Mouse (Mus musculus) midbrain, embryonic 13.5 days (tissue): ENCODE measurements around the gene 1700022I11Rik. TPM values are rescaled to one million over a fixed set of nuclear protein-coding genes. Genes with fewer than 3 reads are reported as not detected.

ENCODE experiments used
- ATAC-seq: fragments of 200-750 bp; cut with Nextera tagmentation; 2 replicates; pipeline ENCODE4 v1.8.0; 2017; ENCODE audit warnings: mild to moderate bottlenecking, moderate TSS enrichment, moderate library complexity
- H3K27ac ChIP-seq: fragments of 300-500 bp; sonication (generic); 2 replicates; pipeline ENCODE4 v1.5.1; 2015; ENCODE audit warnings: inconsistent platforms, mild to moderate bottlenecking, moderate library complexity
- H3K27me3 ChIP-seq: fragments of 300-500 bp; sonication (generic); 2 replicates; pipeline ENCODE4 v1.6.1; 2015; ENCODE audit warnings: mild to moderate bottlenecking, inconsistent platforms
- H3K36me3 ChIP-seq: fragments of 300-500 bp; sonication (generic); 2 replicates; pipeline ENCODE4 v1.6.1; 2015; ENCODE audit warnings: mild to moderate bottlenecking, inconsistent platforms
- H3K4me1 ChIP-seq: fragments of 300-500 bp; sonication (generic); replicated peaks from 2 replicates; pipeline ENCODE4 v1.6.1; 2015; ENCODE audit warnings: inconsistent platforms
- H3K4me2 ChIP-seq: fragments of 300-500 bp; sonication (generic); replicated peaks from 2 replicates; pipeline ENCODE4 v1.6.1; 2015; ENCODE audit warnings: moderate library complexity, mild to moderate bottlenecking, inconsistent platforms
- H3K4me3 ChIP-seq: fragments of 300-500 bp; sonication (generic); replicated peaks from 2 replicates; pipeline ENCODE4 v1.5.1; 2015; ENCODE audit warnings: mild to moderate bottlenecking, inconsistent platforms
- H3K9ac ChIP-seq: fragments of 300-500 bp; sonication (generic); replicated peaks from 2 replicates; pipeline ENCODE4 v1.6.1; 2015; ENCODE audit warnings: mild to moderate bottlenecking, inconsistent platforms
- H3K9me3 ChIP-seq: fragments of 300-500 bp; sonication (generic); 2 replicates; pipeline ENCODE4 v1.6.1; 2016; ENCODE audit warnings: mild to moderate bottlenecking, inconsistent platforms
- WGBS: fragments of 180-500 bp; shearing (Covaris S2); methylation state at CpG from one replicate; pipeline ENCODE4 v1.1.7; 2015; 5-methylcytosine and 5-hydroxymethylcytosine counted together
- polyA plus RNA-seq: library from polyadenylated mRNA; unstranded; fragments of >200 nt; fragmentation: Nextera tagmentation; extraction: Ambion mirVana; gene quantifications from 2 replicates; pipeline ENCODE4 v1.2.1, GENCODE M21; 2015

1700022I11Rik gene
- polyA plus RNA-seq, 1 experiment from 2014 or later = 0.50 TPM

DNA sequence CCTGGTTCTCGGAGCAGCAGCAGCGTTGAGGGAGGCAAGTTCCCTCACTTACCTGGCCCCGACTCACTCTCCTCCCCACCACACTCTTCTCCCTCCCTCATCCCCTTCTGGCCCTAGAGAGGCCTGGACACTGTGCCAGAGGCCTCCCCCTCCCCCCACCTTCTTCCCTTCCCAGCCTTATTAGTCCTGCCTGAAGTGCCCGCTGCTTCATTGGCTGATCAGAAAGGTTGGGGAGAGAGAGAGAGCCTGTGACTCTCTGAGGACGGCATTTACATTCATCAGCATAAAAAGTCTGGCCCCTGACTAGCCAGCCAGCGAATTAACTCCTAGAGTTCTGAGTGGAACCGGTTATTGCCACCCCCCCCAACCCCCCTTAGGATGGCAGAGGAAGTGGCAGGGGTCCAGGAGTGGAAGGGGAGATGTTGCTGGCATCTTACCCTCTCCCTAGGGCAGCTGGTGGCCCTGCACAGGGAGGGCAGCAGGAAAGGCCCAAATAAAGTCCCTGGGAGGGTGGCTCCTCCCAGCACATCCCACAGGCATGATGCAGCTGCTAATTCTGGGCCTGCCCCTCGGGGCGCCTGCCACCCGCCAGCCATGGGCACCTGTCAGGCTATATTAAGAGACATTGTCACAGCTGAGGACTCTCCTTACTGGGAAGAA lies 15.8 kb upstream of the 1700022I11Rik start:
- H3K9ac ChIP-seq = peak overlapping the region; percentile 98
- peaks cover 44% of the 10 kb centered on the region for H3K36me3 ChIP-seq
- H3K27me3 ChIP-seq = no peaks in the 10 kb centered on the region
- WGBS = 7% methylated on average over 10 of the region's 10 CpGs
- peak overlapping the region; percentile 79 for H3K4me3 ChIP-seq
- peak overlapping the region; percentile 98 for H3K27ac ChIP-seq
- peak overlapping the region; percentile 98 for H3K4me2 ChIP-seq
- H3K9me3 ChIP-seq = no peaks in the 10 kb centered on the region
- peak; percentile 17; the same call in 1 of the 2 replicates for ATAC-seq
- H3K4me1 ChIP-seq = peaks cover 59% of the 10 kb centered on the region

DNA sequence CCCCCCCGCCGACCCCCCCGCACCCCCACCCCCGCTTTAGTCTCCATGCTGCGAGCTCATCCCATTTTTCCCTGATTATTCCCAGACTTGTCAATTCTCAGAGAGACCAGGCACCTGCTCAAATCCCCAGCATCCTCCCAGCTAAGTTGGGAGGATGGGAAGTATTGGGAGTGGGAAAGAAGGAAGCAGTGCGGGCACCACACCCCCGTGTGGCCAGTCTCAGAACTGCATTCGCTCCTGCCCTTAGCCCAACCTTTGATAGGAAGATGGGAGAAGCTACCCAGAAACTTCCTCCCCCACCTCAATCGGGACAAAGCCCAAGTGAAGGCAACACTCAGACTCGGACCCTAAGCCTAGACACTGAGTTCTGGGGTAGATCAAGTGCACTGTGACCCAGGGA lies 15.1 kb upstream of the 1700022I11Rik start:
- Histone ChIP-seq H3K4me3 (peak overlapping the region; percentile 79), H3K36me3 (peaks cover 51% of the 10 kb centered on the region), H3K9ac (peak overlapping the region; percentile 98), H3K9me3 (no peaks in the 10 kb centered on the region), H3K4me1 (peaks cover 52% of the 10 kb centered on the region), H3K27ac (peak overlapping the region; percentile 98), H3K27me3 (no peaks in the 10 kb centered on the region), H3K4me2 (peak overlapping the region; percentile 98)
- 3% methylated on average over 10 of the region's 10 CpGs for WGBS
- no peak for ATAC-seq

DNA sequence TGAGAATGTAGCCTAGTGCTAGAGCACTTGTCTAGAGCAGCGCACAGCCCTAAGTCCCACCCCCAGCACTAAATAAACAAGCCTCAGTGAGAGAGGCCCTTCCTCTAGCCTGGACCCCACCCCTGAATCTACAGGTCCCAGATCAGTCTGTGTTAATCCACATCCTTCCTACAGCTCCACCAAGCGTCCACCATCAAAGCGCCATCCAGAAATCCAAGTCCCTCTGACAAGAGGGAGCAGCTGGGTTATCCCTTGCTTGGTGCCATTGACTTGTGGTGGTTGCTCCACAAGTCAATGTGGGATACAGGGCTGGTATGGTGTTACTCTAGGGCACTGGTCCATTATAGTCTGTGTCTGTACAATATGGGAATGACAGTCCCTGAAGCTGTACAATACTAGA lies 14.2 kb upstream of the 1700022I11Rik start:
- peaks cover 55% of the 10 kb centered on the region for H3K36me3 ChIP-seq
- no peaks in the 10 kb centered on the region for H3K27me3 ChIP-seq
- H3K9ac ChIP-seq = no peak overlapping the region; the same call in 1 of the 2 replicates
- no peaks in the 10 kb centered on the region for H3K9me3 ChIP-seq
- H3K4me3 ChIP-seq = no peak overlapping the region
- H3K27ac ChIP-seq = no peak overlapping the region
- no peak overlapping the region for H3K4me2 ChIP-seq
- 82% methylated on average over 3 of the region's 3 CpGs for WGBS
- ATAC-seq = no peak
- H3K4me1 ChIP-seq = peaks cover 51% of the 10 kb centered on the region

DNA sequence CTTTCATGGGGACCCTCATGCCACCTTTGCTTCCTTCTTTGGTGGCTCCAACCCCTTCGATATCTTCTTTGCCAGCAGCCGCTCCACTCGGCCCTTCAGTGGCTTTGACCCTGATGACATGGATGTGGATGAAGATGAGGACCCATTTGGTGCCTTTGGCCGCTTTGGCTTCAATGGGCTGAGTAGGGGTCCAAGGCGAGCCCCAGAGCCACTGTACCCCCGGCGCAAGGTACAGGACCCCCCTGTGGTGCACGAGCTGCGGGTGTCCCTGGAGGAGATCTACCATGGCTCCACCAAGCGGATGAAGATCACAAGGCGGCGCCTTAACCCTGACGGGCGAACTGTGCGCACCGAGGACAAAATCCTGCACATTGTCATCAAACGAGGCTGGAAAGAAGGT lies 12.8 kb upstream of the 1700022I11Rik start:
- WGBS = 94% methylated on average over 17 of the region's 17 CpGs
- ATAC-seq = no peak

DNA sequence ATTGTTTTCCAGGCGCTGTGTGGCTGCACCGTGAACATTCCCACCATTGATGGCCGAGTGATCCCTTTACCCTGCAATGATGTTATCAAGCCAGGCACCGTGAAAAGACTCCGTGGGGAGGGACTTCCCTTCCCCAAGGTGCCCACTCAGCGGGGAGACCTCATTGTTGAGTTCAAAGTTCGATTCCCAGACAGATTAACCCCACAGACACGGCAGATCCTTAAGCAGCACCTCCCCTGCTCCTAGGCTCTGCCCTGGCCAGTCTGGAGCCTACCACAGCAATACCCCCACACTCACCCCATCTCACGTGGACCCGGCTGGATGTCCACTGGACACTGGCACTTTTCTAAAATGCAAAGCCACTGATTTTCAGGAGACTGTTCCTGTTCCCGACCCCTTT lies 12.1 kb upstream of the 1700022I11Rik start:
- WGBS = 69% methylated on average over 11 of the region's 11 CpGs
- Histone ChIP-seq H3K36me3 (peaks cover 55% of the 10 kb centered on the region), H3K4me3 (no peak overlapping the region)

More for the DNA sequence above, 12.8 kb upstream of the 1700022I11Rik start:
- H3K36me3 ChIP-seq = peaks cover 55% of the 10 kb centered on the region
- no peaks in the 10 kb centered on the region for H3K9me3 ChIP-seq
- H3K9ac ChIP-seq = no peak overlapping the region
- no peak overlapping the region for H3K4me3 ChIP-seq
- H3K4me2 ChIP-seq = no peak overlapping the region
- H3K27ac ChIP-seq = no peak overlapping the region
- peaks cover 38% of the 10 kb centered on the region for H3K4me1 ChIP-seq
- H3K27me3 ChIP-seq = no peaks in the 10 kb centered on the region

DNA sequence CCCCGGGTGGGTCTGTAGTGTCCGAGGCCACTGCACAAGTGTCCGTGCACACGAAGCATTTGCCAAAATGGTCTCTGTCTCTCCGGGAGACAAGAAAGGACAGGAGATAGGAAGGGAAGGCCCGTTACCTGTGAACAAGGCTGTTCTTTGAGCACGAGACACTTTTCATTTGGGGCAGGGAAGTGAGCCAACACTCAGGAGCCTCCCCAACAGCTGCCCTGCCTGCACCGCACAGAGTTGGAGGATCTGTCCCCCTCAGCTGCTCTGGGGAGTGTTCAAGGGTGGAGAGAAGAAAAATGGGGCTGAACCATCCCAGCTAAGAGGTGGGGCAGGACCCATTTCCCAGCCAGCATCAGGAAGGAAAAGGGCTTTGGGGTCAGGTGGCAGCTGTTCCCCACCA lies 11.4 kb upstream of the 1700022I11Rik start:
- no peaks in the 10 kb centered on the region for H3K27me3 ChIP-seq
- ATAC-seq = no peak
- no peak overlapping the region for H3K9ac ChIP-seq
- H3K9me3 ChIP-seq = no peaks in the 10 kb centered on the region
- no peak overlapping the region for H3K4me3 ChIP-seq
- peaks cover 50% of the 10 kb centered on the region for H3K36me3 ChIP-seq
- H3K27ac ChIP-seq = no peak overlapping the region
- 89% methylated on average over 8 of the region's 8 CpGs for WGBS
- H3K4me2 ChIP-seq = no peak overlapping the region
- peaks cover 24% of the 10 kb centered on the region for H3K4me1 ChIP-seq

More for the DNA sequence above, 12.1 kb upstream of the 1700022I11Rik start:
- no peak for ATAC-seq
- Histone ChIP-seq H3K27me3 (no peaks in the 10 kb centered on the region), H3K4me1 (peaks cover 31% of the 10 kb centered on the region), H3K27ac (no peak overlapping the region), H3K9me3 (no peaks in the 10 kb centered on the region), H3K4me2 (no peak overlapping the region), H3K9ac (no peak overlapping the region)

DNA sequence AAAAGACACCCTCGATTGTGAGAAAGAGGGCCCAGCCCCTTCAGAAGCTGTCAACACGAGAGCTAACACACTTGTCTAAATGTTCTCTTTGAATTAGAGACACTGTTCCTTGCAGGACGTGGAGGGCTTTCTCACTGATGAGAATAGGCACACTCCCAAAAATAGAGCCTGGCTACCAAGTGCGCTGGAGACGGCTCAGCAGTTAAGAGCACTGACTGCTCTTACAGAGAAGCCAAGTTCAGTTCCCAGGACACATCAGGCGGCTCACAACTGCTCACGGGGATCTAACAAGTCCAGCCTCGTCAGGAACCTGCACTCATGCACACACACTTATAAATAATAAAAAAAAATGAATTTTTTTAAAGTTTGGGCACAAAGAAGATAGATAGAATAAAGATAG lies 10.5 kb upstream of the 1700022I11Rik start:
- Histone ChIP-seq H3K4me2 (no peak overlapping the region), H3K9me3 (no peaks in the 10 kb centered on the region), H3K27ac (no peak overlapping the region), H3K4me1 (peaks cover 14% of the 10 kb centered on the region), H3K27me3 (no peaks in the 10 kb centered on the region), H3K4me3 (no peak overlapping the region), H3K9ac (no peak overlapping the region), H3K36me3 (peaks cover 48% of the 10 kb centered on the region)
- no peak for ATAC-seq
- WGBS = 74% methylated on average over 8 of the region's 8 CpGs

DNA sequence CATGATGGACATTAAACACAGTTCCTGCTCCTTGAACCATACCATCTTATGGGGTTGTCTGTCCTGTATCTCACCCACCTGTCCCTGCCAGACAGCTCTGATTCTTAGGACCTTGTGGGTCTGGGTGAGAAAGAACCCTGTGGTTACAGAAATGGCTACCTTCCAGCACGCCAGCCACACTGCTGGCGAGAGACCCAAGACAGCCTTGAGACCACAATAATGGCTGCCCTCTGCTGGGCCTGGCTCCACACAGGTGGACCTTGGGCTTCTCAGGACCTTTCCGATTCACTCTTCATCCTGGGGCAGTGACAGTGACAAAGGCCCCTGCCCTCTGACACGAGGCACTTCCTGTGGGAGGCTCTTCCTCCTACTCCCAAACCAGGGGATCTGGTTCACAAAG lies 10.0 kb upstream of the 1700022I11Rik start:
- Histone ChIP-seq H3K4me1 (peaks cover 10% of the 10 kb centered on the region), H3K9me3 (no peaks in the 10 kb centered on the region), H3K9ac (no peak overlapping the region), H3K27ac (no peak overlapping the region), H3K36me3 (peaks cover 48% of the 10 kb centered on the region), H3K4me2 (no peak overlapping the region), H3K27me3 (no peaks in the 10 kb centered on the region), H3K4me3 (no peak overlapping the region)
- WGBS = 70% methylated on average over 4 of the region's 4 CpGs
- no peak for ATAC-seq

DNA sequence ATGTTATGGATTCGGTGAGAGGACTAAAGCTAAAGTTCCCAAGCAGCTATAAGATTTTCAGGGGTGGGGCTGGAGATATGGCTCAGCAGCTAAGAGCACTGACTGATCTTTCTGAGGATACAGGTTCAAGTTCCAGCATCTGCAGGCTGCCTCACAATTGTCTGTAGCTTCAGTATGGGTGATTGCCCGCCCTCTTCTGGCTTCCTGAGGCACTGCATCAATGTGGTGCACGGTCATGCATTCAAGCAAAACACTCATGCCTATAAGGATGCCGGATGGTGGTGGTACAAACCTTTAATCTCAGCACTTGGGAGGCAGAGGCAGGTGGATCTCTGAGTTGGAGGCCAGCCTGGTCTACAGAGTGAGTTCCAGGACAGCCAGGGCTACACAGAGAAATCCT lies 7.8 kb upstream of the 1700022I11Rik start:
- no peaks in the 10 kb centered on the region for H3K27me3 ChIP-seq
- no peak overlapping the region for H3K4me3 ChIP-seq
- H3K4me2 ChIP-seq = no peak overlapping the region
- peaks cover 7% of the 10 kb centered on the region; the same call in 1 of the 2 replicates for H3K4me1 ChIP-seq
- ATAC-seq = no peak
- 29% methylated on average over 4 of the region's 4 CpGs for WGBS
- peaks cover 29% of the 10 kb centered on the region for H3K36me3 ChIP-seq
- no peak overlapping the region for H3K9ac ChIP-seq
- no peak overlapping the region for H3K27ac ChIP-seq
- H3K9me3 ChIP-seq = no peaks in the 10 kb centered on the region

DNA sequence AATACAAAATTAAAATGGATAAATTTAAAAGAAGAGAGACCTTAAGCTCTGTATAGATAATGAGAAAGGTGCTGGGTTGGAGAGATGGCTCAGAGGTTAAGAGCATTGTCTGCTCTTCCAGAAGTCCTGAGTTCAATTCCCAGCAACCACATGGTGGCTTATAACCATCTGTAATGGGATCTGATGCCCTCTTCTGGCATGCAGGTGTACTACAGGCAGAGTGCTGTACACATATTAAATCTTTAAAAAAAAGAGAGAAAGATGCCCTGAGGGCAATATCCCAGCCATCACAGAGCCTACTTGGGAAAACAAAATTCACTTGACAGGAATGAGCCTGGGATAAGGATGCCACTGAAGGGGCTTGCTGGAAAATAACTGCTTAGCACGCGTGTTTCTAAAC lies 5.9 kb upstream of the 1700022I11Rik start:
- Histone ChIP-seq H3K4me3 (no peak overlapping the region), H3K27me3 (no peaks in the 10 kb centered on the region), H3K4me2 (no peak overlapping the region), H3K9ac (no peak overlapping the region), H3K4me1 (peaks cover 7% of the 10 kb centered on the region; the same call in 1 of the 2 replicates), H3K36me3 (peaks cover 11% of the 10 kb centered on the region), H3K27ac (no peak overlapping the region), H3K9me3 (no peaks in the 10 kb centered on the region)
- no peak for ATAC-seq
- 96% methylated on average over 2 of the region's 2 CpGs for WGBS

DNA sequence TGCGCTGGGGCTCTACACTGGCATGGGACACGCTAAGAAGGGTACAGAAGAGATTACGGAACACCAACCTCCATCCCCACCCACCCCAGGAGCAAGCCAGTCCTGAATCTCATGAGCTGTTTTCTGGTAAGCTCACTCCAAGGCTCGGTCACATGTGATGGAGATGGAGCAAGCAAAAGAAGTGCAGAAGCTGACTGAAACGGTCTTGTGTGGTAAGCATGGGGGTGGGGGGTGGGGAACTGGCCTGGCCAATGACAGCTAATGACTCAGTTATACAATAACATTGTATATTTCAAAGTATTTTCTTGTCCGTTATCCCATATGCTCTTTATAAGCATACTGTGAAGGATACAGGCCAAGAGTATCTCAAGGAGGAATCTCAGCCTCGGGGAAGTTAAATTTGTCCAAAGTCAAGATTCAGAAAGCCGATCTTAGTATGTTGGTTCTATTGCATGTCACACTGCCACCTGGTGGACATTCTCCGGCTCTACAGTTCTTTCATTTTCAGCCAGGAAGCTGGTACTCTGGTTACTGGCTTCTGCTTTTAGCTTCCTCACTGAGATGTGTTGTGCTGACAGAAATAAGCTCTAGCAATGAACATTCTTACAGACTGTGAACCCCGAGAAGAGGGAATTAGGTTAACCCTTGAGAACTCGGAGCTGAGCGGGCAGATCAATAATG lies 4.2 kb upstream of the 1700022I11Rik start:
- 11% methylated on average over 12 of the region's 12 CpGs for WGBS
- Histone ChIP-seq H3K4me3 (no peak overlapping the region), H3K27ac (no peak overlapping the region), H3K4me2 (peak overlapping the region; percentile 35), H3K9ac (no peak overlapping the region), H3K36me3 (no peaks in the 10 kb centered on the region), H3K27me3 (no peaks in the 10 kb centered on the region), H3K9me3 (no peaks in the 10 kb centered on the region), H3K4me1 (peaks cover 7% of the 10 kb centered on the region; the same call in 1 of the 2 replicates)
- ATAC-seq = peak; percentile 46

DNA sequence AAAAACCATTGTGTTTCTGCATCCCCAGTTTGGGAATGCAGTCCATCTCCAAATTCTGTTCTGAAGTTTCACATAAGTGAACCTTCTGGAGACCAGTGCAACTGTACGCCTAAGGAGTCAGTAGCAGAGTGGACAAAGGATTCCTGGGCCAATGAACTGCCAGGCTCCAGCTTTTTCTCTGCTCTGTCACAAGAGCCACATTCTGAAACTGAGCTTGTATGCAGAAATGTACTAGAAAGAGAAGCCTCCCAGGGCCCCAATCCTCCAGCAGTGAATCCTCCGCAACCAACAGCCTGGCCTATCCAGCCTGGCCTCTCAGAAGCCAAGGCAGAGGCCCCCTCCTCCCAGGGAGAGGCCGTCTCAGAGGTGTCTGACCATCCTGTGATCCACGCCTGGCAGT lies 3.5 kb downstream of the 1700022I11Rik start:
- WGBS = 80% methylated on average over 4 of the region's 4 CpGs
- no peak for ATAC-seq

More for the DNA sequence above, 3.5 kb downstream of the 1700022I11Rik start:
- Histone ChIP-seq H3K4me2 (no peak overlapping the region), H3K36me3 (peaks cover 17% of the 10 kb centered on the region), H3K4me3 (no peak overlapping the region), H3K27ac (no peak overlapping the region), H3K9me3 (no peaks in the 10 kb centered on the region), H3K9ac (no peak overlapping the region), H3K4me1 (no peaks in the 10 kb centered on the region), H3K27me3 (no peaks in the 10 kb centered on the region)
